Mouse (Mus musculus) urinary bladder, postnatal 10 days (tissue): ENCODE measurements around the gene Epm2a.

Source experiments
- DNase-seq: peaks from one replicate; pipeline ENCODE4 v3.0.0; 2022; ENCODE audit warnings: low spot score

Epm2a gene

GRCm38 (mm10) chr10:11429059-11429812 lies 86.0 kb downstream of the Epm2a start:
- DNase-seq, result no peak

DNA sequence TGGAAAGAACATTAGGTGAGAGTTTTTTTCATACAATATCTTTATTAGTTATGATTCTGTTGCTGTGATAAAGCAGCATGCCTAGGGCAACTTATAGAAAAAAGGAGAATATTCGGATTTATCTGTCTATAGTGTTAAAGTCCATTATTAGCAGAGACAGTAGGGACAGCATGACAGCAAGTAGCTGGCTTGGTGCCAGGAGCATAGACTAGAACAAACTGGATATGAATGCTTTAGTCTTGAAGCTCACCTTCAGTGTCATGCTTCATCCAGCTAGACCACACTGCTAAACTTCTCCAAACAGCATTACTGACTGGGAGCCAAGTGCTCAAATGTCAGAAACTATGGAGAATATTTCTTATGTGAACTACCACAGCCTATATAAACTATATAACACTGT lies 93.8 kb downstream of the Epm2a start:
- DNase-seq, result no peak

- DNase-seq, result no peak
Observed at GRCm38 (mm10) chr10:11438461-11438860, 95.3 kb downstream of the Epm2a start.

DNA sequence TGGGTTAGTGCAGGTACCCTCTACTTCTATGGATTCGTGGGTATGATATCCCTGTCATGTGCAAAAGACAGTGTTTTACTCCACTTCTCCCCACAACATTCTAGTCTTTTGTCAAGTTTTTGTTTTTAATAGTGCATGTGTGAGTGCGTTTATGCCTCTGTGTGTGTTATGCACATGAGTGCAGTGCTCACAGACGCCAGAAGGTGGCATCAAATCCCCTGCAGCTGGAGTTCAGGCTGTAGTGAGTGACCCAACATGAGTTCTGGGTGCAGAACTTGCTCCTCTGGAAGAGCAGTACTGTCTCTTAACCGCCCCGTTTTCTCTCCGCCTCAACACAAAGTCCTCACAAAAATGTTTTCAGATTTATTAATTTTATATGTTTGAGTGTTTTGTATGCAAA lies 96.1 kb downstream of the Epm2a start:
- no peak for DNase-seq

GRCm38 (mm10) chr10:11449556-11450305 lies 106.5 kb downstream of the Epm2a start:
- DNase-seq, result no peak

DNA sequence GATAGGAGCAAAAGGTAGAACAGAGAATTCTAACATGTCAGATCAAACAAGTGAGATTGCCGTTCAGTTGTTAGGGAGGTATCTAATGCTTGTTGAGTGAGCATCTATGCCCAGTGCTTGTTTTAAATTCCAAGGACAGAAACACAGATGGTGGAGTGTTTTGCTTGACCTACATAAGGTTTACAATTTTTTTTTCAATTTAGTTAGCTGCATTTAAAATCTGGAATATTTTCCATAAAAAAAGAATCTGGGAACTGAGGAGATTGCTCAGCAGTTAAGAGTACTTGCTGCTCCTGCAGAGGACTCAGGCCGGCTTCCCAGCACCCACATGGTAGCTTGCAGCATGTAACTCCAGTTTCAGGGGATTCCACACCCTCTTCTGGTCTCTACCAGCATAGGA lies 109.3 kb downstream of the Epm2a start:
- DNase-seq, result no peak

DNA sequence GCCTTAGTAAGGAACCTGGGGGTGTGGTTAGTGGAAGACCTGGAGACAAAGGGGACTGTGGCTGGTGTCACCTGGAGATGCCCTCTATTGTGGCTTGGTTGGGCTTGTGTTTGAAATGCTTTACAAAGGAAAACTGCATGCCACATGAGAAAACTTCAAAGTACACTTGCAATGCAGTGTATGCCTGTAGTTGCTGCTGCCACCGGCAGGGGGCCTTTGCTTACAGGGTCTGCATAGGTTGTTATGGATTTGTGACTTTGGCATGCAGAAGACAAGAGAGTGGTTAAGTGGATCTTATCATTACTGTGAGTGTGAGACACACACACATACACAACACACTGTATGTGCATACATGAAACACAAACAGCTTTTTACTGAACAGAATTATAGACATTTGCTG lies 114.2 kb downstream of the Epm2a start:
- DNase-seq, result no peak

DNA sequence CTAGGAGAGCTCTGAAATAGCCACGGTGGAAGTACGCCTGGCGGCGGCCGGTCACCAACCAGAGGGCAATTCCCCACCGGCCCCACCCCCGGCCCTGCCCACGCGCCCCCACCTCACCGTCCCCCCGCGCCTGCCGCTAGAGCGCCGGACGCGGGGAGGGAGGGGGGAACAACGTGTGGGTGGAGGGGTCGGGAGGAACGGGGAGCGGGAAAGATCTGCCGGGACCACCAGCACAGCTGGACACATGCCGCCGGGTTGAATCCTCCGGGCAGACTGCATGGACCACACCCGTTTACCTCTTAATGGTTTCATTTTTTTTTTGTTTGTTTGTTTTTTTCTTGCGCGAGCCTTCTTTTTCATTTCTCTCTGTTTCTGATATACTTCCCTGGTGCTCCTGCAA lies 148.8 kb downstream of the Epm2a start:
- DNase-seq, result peak; percentile 81
